Mouse (Mus musculus) cerebellum, adult 2 months (tissue): ENCODE results near the gene Nbeal2. TPM values are rescaled to one million over a fixed set of nuclear protein-coding genes. Genes with fewer than 3 reads are reported as not detected.
A peak's percentile ranks its signal among the peaks of the same experiment; 100 is the strongest.

Experiments used
- DNase-seq, 2 experiments: peaks; one replicate each; pipeline ENCODE4 v3.0.0; 2021
- H3K27ac ChIP-seq: fragments of 200-500 bp; 2 replicates; pipeline ENCODE4 v1.5.1; 2012; ENCODE audit warnings: low read length, control low read depth, inconsistent platforms; ENCODE audit not compliant: insufficient read depth
- H3K27me3 ChIP-seq: fragments of 200-500 bp; 2 replicates; pipeline ENCODE4 v1.6.1; 2012; ENCODE audit warnings: inconsistent platforms, mild to moderate bottlenecking, low read length, moderate library complexity; ENCODE audit not compliant: control insufficient read depth, insufficient read depth
- H3K4me1 ChIP-seq: fragments of 200-500 bp; 2 replicates; pipeline ENCODE4 v1.6.1; 2011; ENCODE audit warnings: low read length; ENCODE audit not compliant: control insufficient read depth, insufficient read depth
- H3K4me3 ChIP-seq: fragments of 200-500 bp; replicated peaks from 2 replicates; pipeline ENCODE3; 2011; ENCODE audit warnings: mild to moderate bottlenecking, low read depth, low read length, control low read depth; ENCODE audit not compliant: insufficient read depth
- CTCF ChIP-seq: fragments of 200-500 bp; IDR thresholded peaks from 2 replicates; pipeline ENCODE4 v1.5.1; 2011; ENCODE audit warnings: low read depth, mild to moderate bottlenecking, control low read depth, low read length, moderate library complexity, borderline replicate concordance; ENCODE audit not compliant: insufficient read depth
- POLR2A ChIP-seq: fragments of 200-500 bp; IDR thresholded peaks from 2 replicates; pipeline ENCODE4 v1.6.1; 2011; ENCODE audit warnings: low read length, control low read depth, borderline replicate concordance; ENCODE audit not compliant: insufficient read depth
- WGBS: fragments of 180-500 bp; shearing (Covaris S2); methylation state at CpG from one replicate; pipeline ENCODE4 v1.1.7; 2018; 5-methylcytosine and 5-hydroxymethylcytosine counted together
- polyA plus RNA-seq: library from polyadenylated mRNA; depleted of rRNA; stranded (reverse); fragments of >200 nt; gene quantifications from 2 replicates; pipeline ENCODE4 v1.2.3, GENCODE M21; 2012; rRNA removed

Nbeal2 gene
- polyA plus RNA-seq, 1 experiment, result 16.8 TPM

- WGBS, result 5% methylated on average over 1 of the region's 1 CpGs
- Histone ChIP-seq H3K4me3 (no peak overlapping the region), H3K27me3 (no peaks in the 10 kb centered on the region), H3K4me1 (peaks cover 3% of the 10 kb centered on the region; the same call in 1 of the 2 replicates), H3K27ac (no peak overlapping the region)
- DNase-seq, result peak; percentile 38 to 58
- TF ChIP-seq POLR2A (no peak), CTCF (no peak)
These were observed 70.4 kb downstream of the Nbeal2 start for GRCm38 (mm10) chr9:110583521-110583920.

- TF ChIP-seq CTCF (no peak), POLR2A (no peak)
- Histone ChIP-seq H3K27ac (no peak overlapping the region), H3K4me3 (no peak overlapping the region), H3K4me1 (peaks cover 3% of the 10 kb centered on the region; the same call in 1 of the 2 replicates), H3K27me3 (no peaks in the 10 kb centered on the region)
- 89% methylated on average over 2 of the region's 2 CpGs for WGBS
- DNase-seq, result no peak
These were observed 71.8 kb downstream of the Nbeal2 start for GRCm38 (mm10) chr9:110582161-110582560.

Other genes with a start within 250 kb of the Nbeal2 start
- gene Ptpn23, start 245.9 kb downstream of the Nbeal2 start, polyA plus RNA-seq, result 50.0 and 50.4 TPM in 2 replicates
- 0.90 and 2.5 TPM in 2 replicates for gene Ngp, start 234.4 kb downstream of the Nbeal2 start, polyA plus RNA-seq
- 25.9 and 26.9 TPM in 2 replicates for gene Klhl18, start 177.5 kb downstream of the Nbeal2 start, polyA plus RNA-seq
- gene Kif9, start 177.2 kb downstream of the Nbeal2 start, polyA plus RNA-seq, result 2.2 and 2.3 TPM in 2 replicates
- gene Setd2, start 121.6 kb downstream of the Nbeal2 start, polyA plus RNA-seq, result 69.0 and 69.5 TPM in 2 replicates
- gene Nradd, start 29.7 kb downstream of the Nbeal2 start, polyA plus RNA-seq, result 3.2 and 3.5 TPM in 2 replicates
- gene Ccdc12, start 2.3 kb upstream of the Nbeal2 start, polyA plus RNA-seq, result 98.5 and 102 TPM in 2 replicates
- gene Myl3, start 87.7 kb upstream of the Nbeal2 start, polyA plus RNA-seq, result 0.43 and 0.51 TPM in 2 replicates
- gene Pth1r, start 93.0 kb upstream of the Nbeal2 start, polyA plus RNA-seq, result 12.5 and 12.9 TPM in 2 replicates
- gene Prss42, start 144.0 kb upstream of the Nbeal2 start, polyA plus RNA-seq, result not detected in 2 replicates
- gene Prss44, start 159.8 kb upstream of the Nbeal2 start, polyA plus RNA-seq, result not detected in 2 replicates
- gene Prss43, start 172.5 kb upstream of the Nbeal2 start, polyA plus RNA-seq, result 0.08 and 0.10 TPM in 2 replicates
- 0.25 and 0.43 TPM in 2 replicates for gene Prss45, start 180.4 kb upstream of the Nbeal2 start, polyA plus RNA-seq
- gene Prss46, start 190.3 kb upstream of the Nbeal2 start, polyA plus RNA-seq, result not detected in 2 replicates
- 0.71 and 0.72 TPM in 2 replicates for gene Prss50, start 203.8 kb upstream of the Nbeal2 start, polyA plus RNA-seq
- gene Als2cl, start 225.7 kb upstream of the Nbeal2 start, polyA plus RNA-seq, result 15.1 and 15.8 TPM in 2 replicates
- gene Tmie, start 226.0 kb upstream of the Nbeal2 start, polyA plus RNA-seq, result 3.7 and 4.4 TPM in 2 replicates